Mouse (Mus musculus) liver, adult 2 months (tissue): Measurements from ENCODE around the gene Rhbdd1.

Experiments used
- CTCF ChIP-seq: fragments of 200-500 bp; IDR thresholded peaks from 2 replicates; pipeline ENCODE4 v1.5.1; 2011; ENCODE audit warnings: low read depth, low read length, control low read depth
- POLR2A ChIP-seq: fragments of 200-500 bp; IDR thresholded peaks from 2 replicates; pipeline ENCODE4 v1.6.1; 2011; ENCODE audit warnings: low read length, control low read depth; ENCODE audit not compliant: insufficient read depth; ENCODE audit errors: extremely low read depth

GRCm38 (mm10) chr1:82287052-82287775 lies 29.0 kb upstream of the Rhbdd1 start:
- TF ChIP-seq POLR2A, result no peak
- no peak for TF ChIP-seq CTCF
